ENCODE assay signal across 10 mouse cellular contexts in the genomic region with DNA sequence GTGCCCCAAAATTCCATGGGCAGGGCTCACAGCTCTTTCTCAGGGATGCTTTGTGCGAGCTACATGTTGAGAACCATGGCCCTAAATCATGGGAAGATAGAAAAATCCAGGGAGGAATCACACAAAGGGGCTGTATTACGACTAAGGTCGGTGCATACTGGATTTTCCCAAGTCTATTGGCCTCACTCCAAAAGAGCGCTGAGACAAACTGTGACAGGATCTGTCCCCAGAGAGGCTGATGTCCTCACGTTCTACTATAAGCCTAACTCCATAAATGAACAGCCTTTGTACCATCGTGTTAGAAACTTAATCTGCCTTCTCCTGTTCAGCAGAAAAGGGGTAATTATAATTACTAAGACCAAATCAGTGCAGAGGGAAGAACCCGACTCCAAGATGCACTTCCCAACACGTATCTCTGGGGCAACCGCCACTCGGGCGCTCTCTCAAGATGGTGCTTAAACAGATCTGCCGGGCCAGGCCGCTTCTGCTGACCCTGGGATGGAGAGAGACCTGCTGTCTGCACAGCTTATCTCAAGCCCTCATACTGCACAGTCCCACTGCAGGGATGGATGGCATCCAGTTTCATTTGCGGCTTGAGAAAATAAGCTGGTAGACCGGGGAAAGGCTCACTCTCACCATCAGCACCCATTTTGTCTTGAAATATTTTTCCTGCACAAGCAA. TPM values are rescaled to one million over a fixed set of nuclear protein-coding genes. Genes with fewer than 3 reads are reported as not detected.
DNase-seq lines count a peak whose midpoint lies in the region; ATAC-seq and TF ChIP-seq lines count a peak whose summit lies in the region.
"Had no signal": no experiment of that assay in that cellular context is flagged by ENCODE, and none has a peak within 500 bp of the region (broad histone marks: within the 10 kb centered on the region; RNA-seq: fewer than 3 reads in every experiment).

No protein-coding gene starts in this region.

- WGBS in hindbrain, embryonic 13.5 days, result 66% methylated on average over 15 of the region's 15 CpGs
- 89% methylated on average over 15 of the region's 15 CpGs for WGBS in hindbrain, embryonic 11.5 days
- WGBS in hindbrain, embryonic 15.5 days, result 54% methylated on average over 15 of the region's 15 CpGs
- 77% methylated on average over 15 of the region's 15 CpGs for WGBS in intestine, embryonic 16.5 days

- no peak for TF ChIP-seq POLR2A in brain, embryonic 14.5 days (IDR thresholded peaks at IDR 0.05; ENCODE audit: borderline replicate concordance, extremely low read depth, insufficient read depth, insufficient read length, poor library complexity, severe bottlenecking)

- peak overlapping the region; percentile 87 for H3K27ac ChIP-seq in hindbrain, embryonic 13.5 days
- H3K27ac ChIP-seq in hindbrain, embryonic 11.5 days (ENCODE audit: low read depth, low read length), result no peak overlapping the region
- peak overlapping the region; percentile 60 for H3K27ac ChIP-seq in hindbrain, embryonic 15.5 days (replicated peaks)
- H3K27ac ChIP-seq in intestine, embryonic 16.5 days (ENCODE audit: low read length), result no peak overlapping the region

- H3K27me3 ChIP-seq in hindbrain, embryonic 13.5 days, result no peaks in the 10 kb centered on the region
- no peaks in the 10 kb centered on the region for H3K27me3 ChIP-seq in hindbrain, embryonic 11.5 days (ENCODE audit: control insufficient read depth, insufficient read depth, low read length)
- no peaks in the 10 kb centered on the region for H3K27me3 ChIP-seq in hindbrain, embryonic 15.5 days
- H3K27me3 ChIP-seq in intestine, embryonic 16.5 days (replicated peaks; ENCODE audit: control insufficient read depth, insufficient read depth, low read length), result no peaks in the 10 kb centered on the region

- H3K9ac ChIP-seq in hindbrain, embryonic 13.5 days, result peak overlapping the region; percentile 35; the same call in 1 of the 2 replicates
- no peak overlapping the region for H3K9ac ChIP-seq in hindbrain, embryonic 11.5 days (ENCODE audit: low read depth, low read length)
- no peak overlapping the region for H3K9ac ChIP-seq in hindbrain, embryonic 15.5 days
- no peak overlapping the region for H3K9ac ChIP-seq in intestine, embryonic 16.5 days (ENCODE audit: low read depth, low read length)

- peaks cover 21% of the 10 kb centered on the region for H3K36me3 ChIP-seq in hindbrain, embryonic 13.5 days
- H3K36me3 ChIP-seq in hindbrain, embryonic 11.5 days (ENCODE audit: control insufficient read depth, insufficient read depth, low read length), result no peaks in the 10 kb centered on the region
- H3K36me3 ChIP-seq in hindbrain, embryonic 15.5 days, result peaks cover 12% of the 10 kb centered on the region
- peaks cover 6% of the 10 kb centered on the region; the same call in 1 of the 2 replicates for H3K36me3 ChIP-seq in intestine, embryonic 16.5 days (ENCODE audit: control insufficient read depth, insufficient read depth, low read length)

- no peak overlapping the region for H3K4me3 ChIP-seq in hindbrain, embryonic 13.5 days
- H3K4me3 ChIP-seq in hindbrain, embryonic 11.5 days (ENCODE audit: low read depth, low read length), result no peak overlapping the region
- H3K4me3 ChIP-seq in hindbrain, embryonic 15.5 days, result no peak overlapping the region
- no peak overlapping the region for H3K4me3 ChIP-seq in intestine, embryonic 16.5 days (ENCODE audit: low read length)

- no peak for TF ChIP-seq CTCF in brain, embryonic 14.5 days (IDR thresholded peaks at IDR 0.05; ENCODE audit: borderline replicate concordance, extremely low read depth, insufficient read depth, insufficient read length)

- H3K4me1 ChIP-seq in hindbrain, embryonic 13.5 days (replicated peaks), result peaks cover 68% of the 10 kb centered on the region
- no peaks in the 10 kb centered on the region for H3K4me1 ChIP-seq in hindbrain, embryonic 11.5 days (replicated peaks; ENCODE audit: control insufficient read depth, insufficient read depth, low read length)
- H3K4me1 ChIP-seq in hindbrain, embryonic 15.5 days (replicated peaks), result peaks cover 37% of the 10 kb centered on the region
- peaks cover 4% of the 10 kb centered on the region; the same call in 1 of the 2 replicates for H3K4me1 ChIP-seq in intestine, embryonic 16.5 days (ENCODE audit: control insufficient read depth, insufficient read depth, low read length)

- no peaks in the 10 kb centered on the region for H3K9me3 ChIP-seq in hindbrain, embryonic 13.5 days
- no peaks in the 10 kb centered on the region for H3K9me3 ChIP-seq in hindbrain, embryonic 11.5 days (ENCODE audit: control insufficient read depth, low read length)
- no peaks in the 10 kb centered on the region for H3K9me3 ChIP-seq in hindbrain, embryonic 15.5 days
- H3K9me3 ChIP-seq in intestine, embryonic 16.5 days (ENCODE audit: control insufficient read depth, low read length), result no peaks in the 10 kb centered on the region

- no peak for ATAC-seq in hindbrain, embryonic 13.5 days (ENCODE audit: low FRiP score)
- no peak for ATAC-seq in hindbrain, embryonic 11.5 days (ENCODE audit: low FRiP score)
- ATAC-seq in hindbrain, embryonic 15.5 days (ENCODE audit: low FRiP score, low read depth), result no peak
- ATAC-seq in intestine, embryonic 16.5 days, result no peak

- H3K4me2 ChIP-seq in hindbrain, embryonic 13.5 days, result no peak overlapping the region
- no peak overlapping the region for H3K4me2 ChIP-seq in hindbrain, embryonic 11.5 days (replicated peaks; ENCODE audit: low read depth, low read length)
- 0 out of 2 replicates have a peak overlapping the region, but pooled peaks have one; percentile 3 for H3K4me2 ChIP-seq in hindbrain, embryonic 15.5 days
- H3K4me2 ChIP-seq in intestine, embryonic 16.5 days (ENCODE audit: low read depth, low read length), result no peak overlapping the region
- H3K4me2 ChIP-seq: liver, embryonic 11.5 days had no signal

- DNase-seq in hindbrain, embryonic 11.5 days (ENCODE audit: low spot score), result no peak
- peak; percentile 74 for DNase-seq in brain, embryonic 14.5 days (ENCODE audit: low read depth)
- peak; percentile 71 to 73 for DNase-seq in heart, adult 18-20 months
- no peak for DNase-seq in testis, postnatal 10 days (ENCODE audit: low spot score)
- DNase-seq in spleen, postnatal 4 days (ENCODE audit: low spot score in 2 of 2), result no peak

RNA-seq across cellular contexts. Expression of gene Fbxw8, which starts 9.1 kb away (rescaled TPM):
- 22.8 and 23.7 TPM in 2 replicates for polyA plus RNA-seq in hindbrain, embryonic 13.5 days (2015; fragmentation: Nextera tagmentation; extraction: Ambion mirVana)
- polyA plus RNA-seq in hindbrain, embryonic 11.5 days (2014; fragmentation: Nextera tagmentation; extraction: Ambion mirVana), result 20.5 and 21.4 TPM in 2 replicates
- 54.0 and 55.1 TPM in 2 replicates for polyA plus RNA-seq in brain, embryonic 14.5 days (2012; rRNA removed)
- total RNA-seq in heart, adult 18-20 months (2021), result 10 to 100 TPM; 38.2 to 41.2 TPM
- 21.1 and 21.7 TPM in 2 replicates for polyA plus RNA-seq in hindbrain, embryonic 15.5 days (2015; fragmentation: Nextera tagmentation; extraction: Ambion mirVana)
- polyA plus RNA-seq in intestine, embryonic 16.5 days (2015; fragmentation: Nextera tagmentation; extraction: Ambion mirVana), result 16.0 and 17.8 TPM in 2 replicates

RNA-seq across cellular contexts. Expression of gene Hrk, which starts 18.3 kb away (rescaled TPM):
- polyA plus RNA-seq in hindbrain, embryonic 13.5 days (2015; fragmentation: Nextera tagmentation; extraction: Ambion mirVana), result 2.3 and 2.6 TPM in 2 replicates
- 0.68 and 0.90 TPM in 2 replicates for polyA plus RNA-seq in hindbrain, embryonic 11.5 days (2014; fragmentation: Nextera tagmentation; extraction: Ambion mirVana)
- polyA plus RNA-seq in brain, embryonic 14.5 days (2012; rRNA removed), result 3.2 and 5.8 TPM in 2 replicates
- total RNA-seq in heart, adult 18-20 months (2021), result under 1 TPM; 0.40 to 0.44 TPM
- 4.9 and 5.8 TPM in 2 replicates for polyA plus RNA-seq in hindbrain, embryonic 15.5 days (2015; fragmentation: Nextera tagmentation; extraction: Ambion mirVana)
- polyA plus RNA-seq in intestine, embryonic 16.5 days (2015; fragmentation: Nextera tagmentation; extraction: Ambion mirVana), result 0.12 and 0.21 TPM in 2 replicates
- polyA plus RNA-seq: spleen, adult 2 months had no signal

Comparison
In these comparisons a context has a peak if more than half of its experiments do, and no peak if none do; other contexts are left out.
1. H3K27ac ChIP-seq: peak in hindbrain, embryonic 13.5 days (single experiment) and hindbrain, embryonic 15.5 days (single experiment); none in hindbrain, embryonic 11.5 days (single experiment) and intestine, embryonic 16.5 days (single experiment).
2. DNase-seq: peak in brain, embryonic 14.5 days (single experiment) and heart, adult 18-20 months (2 of 2); none in hindbrain, embryonic 11.5 days (single experiment), testis, postnatal 10 days (single experiment) and spleen, postnatal 4 days (0 of 2).